Mouse (Mus musculus) liver, adult 10 weeks (tissue): Measurements from ENCODE around the gene Ccdc171. TPM values are rescaled to one million over a fixed set of nuclear protein-coding genes. Genes with fewer than 3 reads are reported as not detected.

Experiments
- polyA plus RNA-seq: library from polyadenylated mRNA; stranded (reverse); fragments of 350-450 nt; fragmentation: Illumina TruSeq; extraction: RNeasy Lipid Tissue Mini Kit (QIAGEN cat#74804); gene quantifications from one replicate; pipeline ENCODE4 v1.2.3, GENCODE M21; 2014; ENCODE audit warnings: low read depth, low replicate concordance

The Ccdc171 gene
- 2.8 TPM for polyA plus RNA-seq

GRCm38 (mm10) chr4:83524843-83525689, at the start of gene Ccdc171:
TSS of gene Ccdc171 (plus strand) at chr4:83525545.

GRCm38 (mm10) chr4:83486117-83486901, 39.0 kb upstream of the Ccdc171 start, which contains the start of gene Psip1:
TSS of gene Psip1 (minus strand) at chr4:83486459.

Other genes starting within 250 kb of the Ccdc171 start
- 21.3 TPM for gene Ttc39b, start 201.3 kb upstream of the Ccdc171 start, polyA plus RNA-seq
- gene Snapc3, start 107.8 kb upstream of the Ccdc171 start, polyA plus RNA-seq = 10.9 TPM
- gene Psip1, start 39.1 kb upstream of the Ccdc171 start, polyA plus RNA-seq = 48.5 TPM